Mouse (Mus musculus) embryo, embryonic 11.5 days (tissue): ENCODE measurements around the gene Stfa1.
"Not testable (repeated sequence)": the region's sequence is repeated elsewhere in the genome, so short reads cannot be mapped to it uniquely, and the experiment has no call there.

Source experiments
- DNase-seq: peaks from one replicate; pipeline ENCODE4 v3.0.0-alpha.2; 2012; ENCODE audit warnings: low read depth, low spot score

The Stfa1 gene

DNA sequence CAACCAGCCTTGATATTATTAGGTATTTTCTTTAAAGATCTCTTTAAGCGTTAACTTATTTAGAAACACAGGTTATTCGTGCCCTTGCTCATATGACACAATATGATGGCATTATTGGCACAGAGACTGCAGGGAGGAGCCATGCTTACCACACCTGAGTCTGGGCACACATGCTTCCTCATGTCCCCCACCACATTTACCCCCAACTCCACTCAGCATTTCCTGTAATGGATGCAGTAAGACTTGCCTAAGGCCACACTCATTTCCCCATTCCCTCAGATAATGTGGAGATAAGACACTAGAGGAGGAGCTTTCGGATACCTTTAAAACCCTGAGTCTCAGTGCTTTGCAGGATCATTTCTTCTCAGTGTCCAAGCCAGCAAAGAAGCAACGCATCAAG, at the start of gene Stfa1:
Gene Stfa1, plus strand, starts transcription at position 156 of the 400 bp plus-strand sequence.
- DNase-seq: not testable (repeated sequence)

DNA sequence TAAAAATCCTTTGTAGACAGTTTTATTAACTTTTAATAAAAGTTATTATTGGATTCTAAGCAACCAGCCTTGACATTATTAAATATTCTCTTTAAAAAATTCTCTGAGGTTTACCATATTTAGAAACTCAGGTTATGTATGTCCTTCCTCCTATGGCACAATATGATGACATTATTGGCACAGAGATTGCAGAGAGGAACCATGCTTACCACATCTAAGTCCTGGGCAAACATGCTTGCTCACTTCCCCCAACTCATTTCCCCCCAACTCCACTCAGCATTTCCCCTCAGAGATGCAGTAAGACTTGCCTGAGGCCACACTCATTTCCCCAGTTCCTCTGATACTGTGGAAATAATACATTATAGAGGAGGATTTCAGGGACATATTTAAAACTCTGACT, 16.2 kb upstream of the Stfa1 start:
- not testable (repeated sequence) for DNase-seq

- DNase-seq: no peak
Observed at GRCm38 (mm10) chr16:36289140-36289539, 12.4 kb downstream of the Stfa1 start.

DNA sequence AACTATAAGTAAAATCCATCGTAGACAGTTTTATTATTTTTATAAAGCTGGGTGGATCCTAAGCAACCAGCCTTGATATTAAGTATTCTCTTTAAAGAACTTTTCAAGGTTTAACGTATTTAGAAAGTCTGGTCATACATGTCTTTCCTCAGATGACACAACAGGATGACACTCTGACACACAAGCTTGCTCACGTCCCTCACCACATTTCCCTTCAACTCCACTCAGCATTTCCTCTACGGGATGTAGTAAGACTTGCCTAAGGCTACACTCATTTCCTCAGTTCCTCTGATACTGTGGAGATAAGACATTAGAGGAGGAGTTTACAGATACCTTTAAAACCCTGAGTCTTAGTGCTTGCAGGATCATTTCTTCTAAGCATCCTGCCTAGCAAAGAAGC, 30.9 kb downstream of the Stfa1 start:
- DNase-seq: no peak

DNA sequence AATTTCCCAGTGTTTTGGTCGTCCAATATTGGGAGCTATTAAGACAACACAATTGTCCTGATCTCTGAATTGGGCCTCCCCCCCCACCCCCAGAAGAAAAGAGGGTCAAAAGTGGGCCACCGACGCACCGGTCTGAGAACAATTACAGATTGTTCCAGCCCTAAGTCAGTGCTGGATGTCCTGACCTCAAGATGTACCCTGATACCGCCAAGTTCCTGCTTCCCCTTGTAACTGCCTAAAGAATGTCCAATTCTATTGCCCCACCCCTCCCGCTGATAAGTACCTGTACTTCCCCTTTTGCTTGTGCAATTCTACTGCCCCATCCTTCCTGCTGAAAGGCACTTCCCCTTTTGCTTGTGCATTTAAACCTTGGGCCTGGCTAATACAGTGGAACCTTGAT, 39.4 kb downstream of the Stfa1 start:
- DNase-seq: not testable (repeated sequence)

DNA sequence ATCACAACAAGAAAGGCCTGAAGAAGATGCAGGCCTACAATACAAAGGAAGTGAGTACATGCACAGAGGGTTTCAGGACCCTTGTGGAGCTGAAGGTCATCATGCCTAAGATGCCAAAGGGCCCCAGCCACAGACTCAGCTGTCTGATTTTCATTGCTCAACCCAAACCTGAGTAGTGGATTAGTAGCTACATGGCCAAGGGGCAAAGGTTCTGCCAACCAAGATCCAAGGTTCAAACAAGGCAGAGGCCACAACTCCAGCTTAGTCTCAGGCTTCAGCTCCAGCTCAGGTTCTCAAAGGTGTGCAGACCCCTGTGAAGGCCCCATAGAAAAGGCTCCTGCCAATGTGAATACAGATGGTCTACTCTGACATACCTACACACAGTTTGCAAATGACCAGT, 42.5 kb downstream of the Stfa1 start:
- DNase-seq: no peak

- no peak for DNase-seq
Observed at GRCm38 (mm10) chr16:36334232-36334631, 57.5 kb downstream of the Stfa1 start, which contains the start of gene BC117090. BC117090 (minus strand) TSS chr16:36334332.
